In the genomic region with DNA sequence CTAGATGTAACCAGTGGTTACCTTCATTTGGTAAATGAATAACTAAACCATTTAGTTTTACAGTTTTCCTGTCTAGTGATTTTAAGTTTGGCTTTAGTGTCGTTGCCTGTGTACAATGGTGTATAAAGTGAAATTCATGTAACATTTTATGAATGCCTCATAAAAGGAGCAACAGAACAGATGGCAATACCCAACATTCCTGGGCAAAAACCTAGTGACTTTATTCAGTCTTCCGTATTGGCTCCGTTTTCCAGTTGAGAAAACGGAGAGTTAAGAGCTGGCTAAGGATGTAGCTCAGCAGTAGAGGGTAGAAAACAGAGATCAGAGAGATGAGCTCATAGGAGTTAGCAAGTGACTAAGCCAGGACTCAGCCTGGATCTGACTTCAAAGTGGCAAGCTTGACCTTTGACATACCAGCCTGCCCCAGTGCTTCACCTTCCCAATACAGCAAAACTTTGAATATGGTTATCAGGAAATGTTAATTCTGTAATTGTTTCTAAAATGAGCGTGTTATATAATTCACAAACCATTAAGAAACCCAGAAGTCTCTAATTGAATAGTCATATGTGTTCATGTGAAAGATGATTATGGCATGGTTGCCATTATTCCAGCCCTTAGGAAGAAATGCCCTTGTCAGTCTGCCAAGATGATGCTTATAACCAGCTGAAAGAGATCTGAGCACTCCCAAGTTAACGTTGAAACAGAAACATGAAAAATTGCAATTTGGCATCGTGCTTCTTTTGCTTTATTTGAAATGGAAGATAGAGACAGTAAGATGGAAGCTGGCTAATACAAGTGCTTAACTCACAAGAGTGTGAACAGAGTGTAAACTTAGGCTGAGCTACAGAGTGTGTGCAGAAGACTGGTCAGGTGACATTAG, we compare ENCODE assay signal across 15 mouse cellular contexts.
DNase-seq lines count a peak whose midpoint lies in the region; ATAC-seq lines count a peak whose summit lies in the region.
"Had no signal": no experiment of that assay in that cellular context is flagged by ENCODE, and none has a peak within 500 bp of the region (broad histone marks: within the 10 kb centered on the region; RNA-seq: fewer than 3 reads in every experiment).

No protein-coding gene starts in this region.

- peak; percentile 38 to 53 for DNase-seq in adrenal gland, postnatal 36 days
- DNase-seq in adrenal gland, adult 8-10 months: no peak
- no peak for DNase-seq in kidney, postnatal 14 days
- no peak for DNase-seq in neural tube, embryonic 10.5 days (ENCODE audit: extremely low spot score, low spot score)
- no peak for DNase-seq in urinary bladder, postnatal 14 days (ENCODE audit: low spot score)
- no peak for DNase-seq in testis, postnatal 14 days (ENCODE audit: low spot score)
- DNase-seq: cerebellum, adult 2 months; kidney, adult 9 months; lung, adult 18-20 months; thymus, adult 18-20 months had no signal

- H3K9me3 ChIP-seq in kidney, embryonic 15.5 days (replicated peaks): no peaks in the 10 kb centered on the region
- H3K9me3 ChIP-seq in neural tube, embryonic 15.5 days (replicated peaks): no peaks in the 10 kb centered on the region
- H3K9me3 ChIP-seq: limb, embryonic 12.5 days; midbrain, embryonic 12.5 days had no signal

- H3K4me1 ChIP-seq in kidney, embryonic 15.5 days: peaks cover 25% of the 10 kb centered on the region
- peaks cover 15% of the 10 kb centered on the region for H3K4me1 ChIP-seq in neural tube, embryonic 15.5 days

- no peaks in the 10 kb centered on the region for H3K36me3 ChIP-seq in kidney, embryonic 15.5 days
- no peaks in the 10 kb centered on the region for H3K36me3 ChIP-seq in neural tube, embryonic 15.5 days
- H3K36me3 ChIP-seq: limb, embryonic 12.5 days; midbrain, embryonic 12.5 days had no signal

- no peak overlapping the region for H3K9ac ChIP-seq in kidney, embryonic 15.5 days
- no peak overlapping the region for H3K9ac ChIP-seq in neural tube, embryonic 15.5 days (replicated peaks)
- H3K9ac ChIP-seq: limb, embryonic 12.5 days; midbrain, embryonic 12.5 days had no signal

- H3K27ac ChIP-seq in kidney, embryonic 15.5 days: 0 out of 2 replicates have a peak overlapping the region, but pooled peaks have one; percentile 28
- H3K27ac ChIP-seq in neural tube, embryonic 15.5 days (replicated peaks): 0 out of 2 replicates have a peak overlapping the region, but pooled peaks have one; percentile 4
- H3K27ac ChIP-seq: limb, embryonic 12.5 days; midbrain, embryonic 12.5 days had no signal

- ATAC-seq in kidney, embryonic 15.5 days (replicated peaks; ENCODE audit: low FRiP score): peak; percentile 33; the same call in 1 of the 2 replicates
- ATAC-seq in neural tube, embryonic 15.5 days (ENCODE audit: low FRiP score): no peak
- ATAC-seq: activated CD4-positive, CD25-positive, alpha-beta regulatory T cell, adult 4 months had no signal

- H3K4me2 ChIP-seq in kidney, embryonic 15.5 days: no peak overlapping the region
- H3K4me2 ChIP-seq in neural tube, embryonic 15.5 days: no peak overlapping the region
- H3K4me2 ChIP-seq: limb, embryonic 12.5 days; midbrain, embryonic 12.5 days had no signal

- H3K4me3 ChIP-seq in kidney, embryonic 15.5 days (replicated peaks): no peak overlapping the region
- no peak overlapping the region for H3K4me3 ChIP-seq in neural tube, embryonic 15.5 days (replicated peaks)
- H3K4me3 ChIP-seq: limb, embryonic 12.5 days; midbrain, embryonic 12.5 days had no signal

- H3K27me3 ChIP-seq in kidney, embryonic 15.5 days: no peaks in the 10 kb centered on the region
- no peaks in the 10 kb centered on the region for H3K27me3 ChIP-seq in neural tube, embryonic 15.5 days (replicated peaks)
- H3K27me3 ChIP-seq: limb, embryonic 12.5 days; midbrain, embryonic 12.5 days had no signal

- 70% methylated on average over 7 of the region's 7 CpGs for WGBS in kidney, embryonic 15.5 days
- 59% methylated on average over 7 of the region's 7 CpGs for WGBS in neural tube, embryonic 15.5 days

Comparison
In these comparisons a context has a peak if more than half of its experiments do, and no peak if none do; other contexts are left out.
1. DNase-seq: peak in adrenal gland, postnatal 36 days (2 of 2); none in adrenal gland, adult 8-10 months (single experiment), kidney, postnatal 14 days (single experiment), neural tube, embryonic 10.5 days (single experiment), urinary bladder, postnatal 14 days (single experiment) and testis, postnatal 14 days (single experiment).